Mouse (Mus musculus) C2C12 (cell line): ENCODE data around the gene Slc38a10.

Experiments used
- CEBPB ChIP-seq: IDR thresholded peaks from one replicate; pipeline ENCODE4 v1.6.1; 2011; ENCODE audit warnings: low read depth, mild to moderate bottlenecking, control low read depth, moderate library complexity
- CTCF ChIP-seq: IDR thresholded peaks from one replicate; pipeline ENCODE4 v1.5.1; 2011; ENCODE audit not compliant: control insufficient read depth, insufficient read depth, insufficient read length
- MYOG ChIP-seq: IDR thresholded peaks from one replicate; pipeline ENCODE4 v1.6.1; 2011; ENCODE audit not compliant: control insufficient read depth, insufficient read length; ENCODE audit errors: extremely low read depth
- USF1 ChIP-seq: IDR thresholded peaks from one replicate; pipeline ENCODE4 v1.6.1; 2011; ENCODE audit warnings: low read depth, mild to moderate bottlenecking, control low read depth, moderate library complexity

DNA sequence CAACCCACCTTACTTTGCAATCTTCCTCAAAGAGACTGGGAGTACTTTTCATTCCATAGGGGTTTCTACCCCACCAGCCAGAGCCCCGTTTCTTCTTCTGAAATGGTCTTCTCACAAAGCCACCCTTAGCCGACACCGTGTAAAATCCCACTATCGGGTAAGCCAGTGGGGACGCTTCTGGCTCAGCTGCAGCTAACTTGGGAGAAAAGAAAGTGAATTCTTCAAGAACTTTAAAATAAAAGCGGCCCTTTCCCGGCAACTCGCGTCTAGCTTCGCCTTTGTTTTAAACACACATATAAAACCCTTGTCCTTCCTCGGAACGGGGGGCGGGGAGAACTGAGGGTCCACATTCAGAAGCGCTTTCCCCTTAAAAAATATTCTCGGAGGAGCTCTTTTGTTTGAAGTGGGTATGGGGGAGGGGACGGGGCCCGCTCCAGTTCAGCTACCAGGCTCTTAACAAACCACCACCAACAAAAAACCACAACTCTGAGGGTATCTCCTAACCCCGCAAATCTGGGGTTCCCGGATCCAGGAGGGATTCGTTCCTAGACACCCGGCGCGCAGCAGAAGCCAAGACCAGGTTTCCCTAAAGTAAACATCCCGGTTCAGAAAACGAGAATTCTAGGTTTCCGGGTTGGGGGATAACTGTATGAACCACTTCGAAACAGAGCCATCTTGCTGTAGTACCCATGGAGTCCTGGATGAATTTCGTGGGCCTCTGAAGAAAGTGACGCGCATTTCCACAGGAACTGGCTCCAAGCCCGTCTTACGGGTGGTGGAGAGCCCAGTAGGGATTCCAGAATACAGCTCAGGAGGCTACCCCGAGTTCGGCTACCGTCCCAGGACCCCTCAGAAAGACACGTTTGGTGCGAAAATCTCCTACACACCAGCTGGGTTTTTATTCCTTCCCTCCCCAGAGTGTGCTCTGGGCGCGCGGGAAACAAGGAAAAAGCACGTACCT is 37.6 kb upstream of the Slc38a10 start:
- no peak for TF ChIP-seq CTCF
- no peak for TF ChIP-seq USF1
- no peak for TF ChIP-seq CEBPB
- no peak for TF ChIP-seq MYOG
